Mouse (Mus musculus) embryonic facial prominence, embryonic 10.5 days (tissue): ENCODE results near the gene Pkdrej. TPM values are rescaled to one million over a fixed set of nuclear protein-coding genes. Genes with fewer than 3 reads are reported as not detected.

Experiments
- DNase-seq: peaks from one replicate; pipeline ENCODE4 v3.0.0-alpha.2; 2017; ENCODE audit warnings: low spot score
- H3K27ac ChIP-seq: fragments of 300-500 bp; sonication (generic); replicated peaks from 2 replicates; pipeline ENCODE4 v1.5.1; 2016; ENCODE audit warnings: mild to moderate bottlenecking
- H3K27me3 ChIP-seq: fragments of 300-500 bp; sonication (generic); replicated peaks from 2 replicates; pipeline ENCODE4 v1.6.1; 2016; ENCODE audit warnings: low read depth, mild to moderate bottlenecking; ENCODE audit not compliant: poor library complexity, severe bottlenecking
- H3K36me3 ChIP-seq: fragments of 300-500 bp; sonication (generic); replicated peaks from 2 replicates; pipeline ENCODE4 v1.6.1; 2016; ENCODE audit warnings: mild to moderate bottlenecking, moderate library complexity
- H3K4me1 ChIP-seq: fragments of 300-500 bp; sonication (generic); 2 replicates; pipeline ENCODE4 v1.6.1; 2016
- H3K4me3 ChIP-seq: fragments of 300-500 bp; sonication (generic); 2 replicates; pipeline ENCODE4 v1.5.1; 2016; ENCODE audit warnings: mild to moderate bottlenecking, moderate library complexity
- H3K9me3 ChIP-seq: fragments of 300-500 bp; sonication (generic); 2 replicates; pipeline ENCODE4 v1.6.1; 2016; ENCODE audit warnings: mild to moderate bottlenecking
- WGBS: fragments of 180-500 bp; shearing (Covaris S2); methylation state at CpG from one replicate; pipeline ENCODE4 v1.1.7; 2016; 5-methylcytosine and 5-hydroxymethylcytosine counted together
- polyA plus RNA-seq: library from polyadenylated mRNA; unstranded; fragments of >200 nt; fragmentation: Nextera tagmentation; extraction: Ambion mirVana; gene quantifications from 2 replicates; pipeline ENCODE4 v1.2.1, GENCODE M21; 2016

Pkdrej gene
- polyA plus RNA-seq, 1 experiment from 2014 or later: 0.04 TPM

- no peaks in the 10 kb centered on the region for H3K36me3 ChIP-seq
- peaks cover 20% of the 10 kb centered on the region for H3K4me1 ChIP-seq
- H3K27me3 ChIP-seq: no peaks in the 10 kb centered on the region
- H3K27ac ChIP-seq: peak within 1 kb of the TSS; percentile 83
- H3K9me3 ChIP-seq: no peaks in the 10 kb centered on the region
- WGBS: 2% methylated on average over 27 of the region's 27 CpGs
- H3K4me3 ChIP-seq: peak within 1 kb of the TSS; percentile 66
- DNase-seq: peak; percentile 86
Measured at GRCm38 (mm10) chr15:85831954-85832590, 10.5 kb upstream of the Pkdrej start, which contains the start of gene Ttc38. TSS of gene Ttc38 (plus strand) at chr15:85832306.

- H3K9me3 ChIP-seq: no peaks in the 10 kb centered on the region
- 71% methylated on average over 5 of the region's 5 CpGs for WGBS
Measured at GRCm38 (mm10) chr15:85829470-85829869, 7.9 kb upstream of the Pkdrej start.

DNA sequence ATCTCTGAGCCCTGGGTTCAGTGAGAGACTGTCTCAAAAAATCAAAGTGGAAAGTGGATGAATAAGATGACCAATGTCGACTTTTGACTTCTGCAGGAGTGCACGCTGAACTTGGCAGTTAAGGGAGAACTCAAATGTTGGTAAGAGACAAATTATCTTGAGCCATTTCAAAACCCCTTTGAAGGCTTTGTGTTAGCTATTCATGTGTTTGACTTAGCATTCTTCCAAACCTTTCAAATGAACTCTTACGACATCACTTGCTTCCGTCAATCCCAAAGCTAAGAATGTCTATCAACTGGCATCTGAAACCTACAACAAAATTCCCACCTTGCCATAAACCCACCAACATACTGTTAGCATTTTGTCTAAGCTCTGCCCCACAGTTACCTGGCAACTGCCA, 6.5 kb upstream of the Pkdrej start:
- no peak for DNase-seq
- Histone ChIP-seq H3K4me1 (peaks cover 18% of the 10 kb centered on the region), H3K9me3 (no peaks in the 10 kb centered on the region), H3K4me3 (no peak overlapping the region), H3K36me3 (no peaks in the 10 kb centered on the region), H3K27ac (no peak overlapping the region), H3K27me3 (no peaks in the 10 kb centered on the region)
- 88% methylated on average over 4 of the region's 4 CpGs for WGBS

More at GRCm38 (mm10) chr15:85829470-85829869, 7.9 kb upstream of the Pkdrej start:
- Histone ChIP-seq H3K27ac (no peak overlapping the region), H3K4me1 (peaks cover 20% of the 10 kb centered on the region), H3K27me3 (no peaks in the 10 kb centered on the region), H3K4me3 (no peak overlapping the region), H3K36me3 (no peaks in the 10 kb centered on the region)
- no peak for DNase-seq

DNA sequence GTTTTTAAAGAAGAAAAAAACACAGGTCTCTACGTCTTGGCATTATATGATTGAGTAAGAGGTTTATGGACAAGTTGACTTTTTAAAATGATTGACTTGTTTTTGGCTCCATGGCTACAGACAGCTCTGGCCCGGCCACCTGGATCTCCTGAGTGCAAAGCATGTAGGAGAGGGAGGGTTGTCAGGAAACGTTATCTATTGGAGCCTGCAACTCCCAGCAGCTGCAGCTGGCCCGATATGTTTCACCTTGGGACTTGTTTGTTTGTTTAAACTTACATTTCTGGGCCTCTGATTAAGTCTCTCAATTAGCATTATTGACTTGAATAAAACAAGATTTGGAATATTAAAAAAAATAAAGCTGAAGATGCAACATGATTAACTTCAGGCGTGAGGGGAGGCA, 5.1 kb upstream of the Pkdrej start:
- Histone ChIP-seq H3K36me3 (no peaks in the 10 kb centered on the region), H3K27ac (no peak overlapping the region), H3K4me1 (peaks cover 10% of the 10 kb centered on the region), H3K9me3 (no peaks in the 10 kb centered on the region), H3K27me3 (peaks cover 11% of the 10 kb centered on the region), H3K4me3 (no peak overlapping the region)
- WGBS: 68% methylated on average over 5 of the region's 5 CpGs
- no peak for DNase-seq

GRCm38 (mm10) chr15:85822011-85822359, 451 bp upstream of the Pkdrej start:
- peak; percentile 40 for DNase-seq
- Histone ChIP-seq H3K4me3 (peak overlapping the region; percentile 73), H3K9me3 (peaks cover 20% of the 10 kb centered on the region), H3K27me3 (peaks cover 38% of the 10 kb centered on the region), H3K27ac (peak overlapping the region; percentile 87), H3K4me1 (peaks cover 15% of the 10 kb centered on the region), H3K36me3 (no peaks in the 10 kb centered on the region)
- 6% methylated on average over 4 of the region's 4 CpGs for WGBS

DNA sequence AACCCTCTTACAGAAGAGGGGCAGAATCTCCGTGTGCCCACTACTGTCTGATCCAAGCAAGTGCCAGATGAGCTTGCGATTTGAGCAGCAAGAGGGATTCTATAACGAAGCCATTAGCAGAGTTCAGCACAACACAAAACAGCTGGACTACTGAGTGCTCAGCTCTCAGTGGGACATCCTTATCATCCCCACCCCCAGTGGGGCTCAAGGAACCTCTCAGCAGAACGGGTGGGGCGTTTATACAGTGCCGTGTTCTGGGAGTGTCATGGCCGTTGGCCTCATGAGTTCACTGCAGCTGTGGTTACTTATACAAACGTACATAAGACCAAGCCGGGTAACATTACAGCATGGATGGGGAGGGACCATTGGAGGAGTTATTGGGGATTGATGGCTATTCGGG, 8.1 kb downstream of the Pkdrej start:
- H3K27ac ChIP-seq: no peak overlapping the region
- H3K4me1 ChIP-seq: peaks cover 15% of the 10 kb centered on the region
- no peak for DNase-seq
- H3K27me3 ChIP-seq: no peaks in the 10 kb centered on the region
- H3K9me3 ChIP-seq: peaks cover 13% of the 10 kb centered on the region; the same call in 1 of the 2 replicates
- H3K4me3 ChIP-seq: no peak overlapping the region
- 72% methylated on average over 10 of the region's 10 CpGs for WGBS
- no peaks in the 10 kb centered on the region for H3K36me3 ChIP-seq

- H3K36me3 ChIP-seq: no peaks in the 10 kb centered on the region
- H3K4me3 ChIP-seq: peak within 1 kb of the TSS; percentile 86
- peaks cover 15% of the 10 kb centered on the region for H3K4me1 ChIP-seq
- H3K9me3 ChIP-seq: 0 out of 2 replicates have a peak, but pooled peaks cover 5% of the 10 kb centered on the region
- WGBS: 3% methylated on average over 36 of the region's 36 CpGs
- no peaks in the 10 kb centered on the region for H3K27me3 ChIP-seq
- H3K27ac ChIP-seq: peak within 1 kb of the TSS; percentile 90
- DNase-seq: peak; percentile 98
Measured at GRCm38 (mm10) chr15:85811535-85812277, 9.8 kb downstream of the Pkdrej start, which contains the start of gene Cdpf1. TSS of gene Cdpf1 (minus strand) at chr15:85811697.

GRCm38 (mm10) chr15:85810806-85811521, 10.6 kb downstream of the Pkdrej start:
- 6% methylated on average over 36 of the region's 36 CpGs for WGBS
- Histone ChIP-seq H3K9me3 (0 out of 2 replicates have a peak, but pooled peaks cover 4% of the 10 kb centered on the region), H3K27ac (peak overlapping the region; percentile 90), H3K36me3 (no peaks in the 10 kb centered on the region), H3K4me1 (peaks cover 15% of the 10 kb centered on the region), H3K4me3 (peak overlapping the region; percentile 86), H3K27me3 (no peaks in the 10 kb centered on the region)
- DNase-seq: no peak

GRCm38 (mm10) chr15:85810462-85810805, 11.1 kb downstream of the Pkdrej start:
- Histone ChIP-seq H3K9me3 (no peaks in the 10 kb centered on the region), H3K36me3 (no peaks in the 10 kb centered on the region), H3K27me3 (no peaks in the 10 kb centered on the region), H3K4me1 (peaks cover 15% of the 10 kb centered on the region), H3K4me3 (peak overlapping the region; percentile 86), H3K27ac (no peak overlapping the region)
- no peak for DNase-seq
- WGBS: 92% methylated on average over 5 of the region's 5 CpGs

GRCm38 (mm10) chr15:85809091-85809490, 12.4 kb downstream of the Pkdrej start:
- no peak for DNase-seq
- 89% methylated on average over 12 of the region's 12 CpGs for WGBS

DNA sequence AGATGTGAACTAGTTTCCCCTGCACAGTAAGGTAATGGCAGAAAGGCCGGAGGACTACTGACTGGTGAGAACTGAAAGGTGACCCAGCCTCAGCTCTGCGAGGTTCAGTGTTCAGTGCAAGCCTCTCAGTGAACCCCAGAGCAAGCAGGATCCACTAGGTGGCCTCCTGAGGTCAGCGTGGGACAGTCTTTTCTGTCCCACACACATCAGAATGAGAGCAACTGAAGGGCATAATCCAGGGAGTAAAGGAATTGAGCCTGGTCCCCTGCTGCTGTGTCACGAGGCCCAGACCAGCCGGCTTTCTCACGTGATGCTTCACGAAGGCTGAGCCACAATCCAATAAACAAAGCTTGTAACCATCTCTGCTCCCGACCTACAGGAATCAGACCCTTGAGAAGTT, 13.1 kb downstream of the Pkdrej start:
- DNase-seq: no peak
- Histone ChIP-seq H3K27me3 (no peaks in the 10 kb centered on the region), H3K9me3 (no peaks in the 10 kb centered on the region), H3K4me1 (peaks cover 15% of the 10 kb centered on the region), H3K36me3 (no peaks in the 10 kb centered on the region), H3K27ac (no peak overlapping the region), H3K4me3 (no peak overlapping the region)
- WGBS: 56% methylated on average over 8 of the region's 8 CpGs

More at GRCm38 (mm10) chr15:85809091-85809490, 12.4 kb downstream of the Pkdrej start:
- no peaks in the 10 kb centered on the region for H3K27me3 ChIP-seq
- peaks cover 15% of the 10 kb centered on the region for H3K4me1 ChIP-seq
- no peak overlapping the region for H3K4me3 ChIP-seq
- no peaks in the 10 kb centered on the region for H3K9me3 ChIP-seq
- no peak overlapping the region for H3K27ac ChIP-seq
- no peaks in the 10 kb centered on the region for H3K36me3 ChIP-seq

DNA sequence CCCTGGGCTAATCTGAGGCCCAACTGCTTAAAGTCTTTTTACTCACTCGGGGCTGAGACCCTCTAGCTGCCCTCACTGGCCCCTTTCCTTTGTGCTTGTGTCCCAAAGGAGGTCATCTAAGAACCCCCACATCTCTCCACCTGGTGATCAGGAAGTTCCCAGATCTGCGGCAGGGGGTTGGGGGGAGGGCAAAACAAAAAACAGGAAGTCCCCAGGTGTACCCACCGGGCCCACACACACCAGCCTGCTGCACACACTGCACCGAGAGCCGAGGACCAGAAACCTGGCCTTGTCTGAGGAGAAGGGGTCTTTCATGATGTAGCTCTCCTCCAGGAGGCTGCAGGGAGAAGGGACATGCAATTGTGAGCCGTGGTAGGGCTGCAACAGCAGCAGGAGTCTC, 13.5 kb downstream of the Pkdrej start:
- Histone ChIP-seq H3K27ac (no peak overlapping the region), H3K36me3 (no peaks in the 10 kb centered on the region), H3K4me1 (peaks cover 15% of the 10 kb centered on the region), H3K27me3 (no peaks in the 10 kb centered on the region), H3K9me3 (no peaks in the 10 kb centered on the region), H3K4me3 (no peak overlapping the region)
- 82% methylated on average over 6 of the region's 6 CpGs for WGBS
- DNase-seq: no peak
